Mouse (Mus musculus) hindbrain, embryonic 16.5 days (tissue): ENCODE measurements around the gene Negr1. TPM values are rescaled to one million over a fixed set of nuclear protein-coding genes. Genes with fewer than 3 reads are reported as not detected.

Source experiments
- ATAC-seq: fragments of 200-750 bp; cut with Nextera tagmentation; 2 replicates; pipeline ENCODE4 v1.8.0; 2017; ENCODE audit warnings: moderate TSS enrichment, moderate library complexity
- H3K27ac ChIP-seq: fragments of 300-500 bp; sonication (generic); 2 replicates; pipeline ENCODE4 v1.5.1; 2014; ENCODE audit warnings: low read depth, mild to moderate bottlenecking, control low read depth, low read length, moderate library complexity
- H3K27me3 ChIP-seq: fragments of 300-500 bp; sonication (generic); replicated peaks from 2 replicates; pipeline ENCODE4 v1.6.1; 2014; ENCODE audit warnings: low read length; ENCODE audit not compliant: control insufficient read depth, insufficient read depth
- H3K36me3 ChIP-seq: fragments of 300-500 bp; sonication (generic); 2 replicates; pipeline ENCODE4 v1.6.1; 2014; ENCODE audit warnings: mild to moderate bottlenecking, low read length, moderate library complexity, mixed read lengths; ENCODE audit not compliant: control insufficient read depth, insufficient read depth
- H3K4me1 ChIP-seq: fragments of 300-500 bp; sonication (generic); 2 replicates; pipeline ENCODE4 v1.6.1; 2014; ENCODE audit warnings: low read depth, low read length; ENCODE audit not compliant: control insufficient read depth, insufficient read depth
- H3K4me2 ChIP-seq: fragments of 300-500 bp; sonication (generic); 2 replicates; pipeline ENCODE4 v1.6.1; 2014; ENCODE audit warnings: mild to moderate bottlenecking, low read length, control low read depth, moderate library complexity
- H3K4me3 ChIP-seq: fragments of 300-500 bp; sonication (generic); 2 replicates; pipeline ENCODE4 v1.5.1; 2014; ENCODE audit warnings: mild to moderate bottlenecking, low read length, control low read depth, moderate library complexity
- H3K9ac ChIP-seq: fragments of 300-500 bp; sonication (generic); 2 replicates; pipeline ENCODE4 v1.6.1; 2014; ENCODE audit warnings: low read depth, mild to moderate bottlenecking, control low read depth, low read length, moderate library complexity
- H3K9me3 ChIP-seq: fragments of 300-500 bp; sonication (generic); 2 replicates; pipeline ENCODE4 v1.6.1; 2014; ENCODE audit warnings: mild to moderate bottlenecking, low read length, moderate library complexity; ENCODE audit not compliant: control insufficient read depth
- WGBS: fragments of 180-500 bp; shearing (Covaris S2); extraction: QIAGEN DNeasy Blood & Tissue Kit; methylation state at CpG from one replicate; pipeline ENCODE4 v1.1.7; 2014; 5-methylcytosine and 5-hydroxymethylcytosine counted together
- polyA plus RNA-seq: library from polyadenylated mRNA; unstranded; fragments of >200 nt; fragmentation: Nextera tagmentation; extraction: Ambion mirVana; gene quantifications from 2 replicates; pipeline ENCODE4 v1.2.1, GENCODE M21; 2015

The Negr1 gene
- polyA plus RNA-seq, 1 experiment from 2014 or later, result 46.0 TPM

GRCm38 (mm10) chr3:157193141-157193540 is 631.5 kb downstream of the Negr1 start:
- H3K9me3 ChIP-seq, result no peaks in the 10 kb centered on the region
- no peak overlapping the region for H3K4me3 ChIP-seq
- no peak overlapping the region for H3K9ac ChIP-seq
- H3K27ac ChIP-seq, result no peak overlapping the region
- 92% methylated on average over 3 of the region's 3 CpGs for WGBS
- no peaks in the 10 kb centered on the region for H3K4me1 ChIP-seq
- no peaks in the 10 kb centered on the region for H3K36me3 ChIP-seq
- H3K4me2 ChIP-seq, result no peak overlapping the region
- ATAC-seq, result no peak
- no peaks in the 10 kb centered on the region for H3K27me3 ChIP-seq

- Histone ChIP-seq H3K9me3 (no peaks in the 10 kb centered on the region), H3K4me3 (no peak overlapping the region), H3K4me2 (no peak overlapping the region), H3K4me1 (no peaks in the 10 kb centered on the region), H3K9ac (no peak overlapping the region), H3K36me3 (no peaks in the 10 kb centered on the region), H3K27ac (no peak overlapping the region), H3K27me3 (no peaks in the 10 kb centered on the region)
- ATAC-seq, result no peak
- 79% methylated on average over 4 of the region's 4 CpGs for WGBS
Measured at GRCm38 (mm10) chr3:157198659-157199058, 637.1 kb downstream of the Negr1 start.

GRCm38 (mm10) chr3:157201726-157202125 is 640.1 kb downstream of the Negr1 start:
- WGBS, result 100% methylated on average over 2 of the region's 2 CpGs
- Histone ChIP-seq H3K4me2 (no peak overlapping the region), H3K27ac (no peak overlapping the region), H3K4me1 (no peaks in the 10 kb centered on the region), H3K27me3 (no peaks in the 10 kb centered on the region), H3K9me3 (no peaks in the 10 kb centered on the region), H3K4me3 (no peak overlapping the region), H3K9ac (no peak overlapping the region), H3K36me3 (no peaks in the 10 kb centered on the region)
- peak; percentile 37; the same call in 1 of the 2 replicates for ATAC-seq

- H3K27me3 ChIP-seq, result no peaks in the 10 kb centered on the region
Measured at GRCm38 (mm10) chr3:157203573-157203972, 642.0 kb downstream of the Negr1 start.

GRCm38 (mm10) chr3:157206752-157207151 is 645.2 kb downstream of the Negr1 start:
- Histone ChIP-seq H3K4me2 (no peak overlapping the region), H3K4me1 (no peaks in the 10 kb centered on the region; the same call in 1 of the 2 replicates), H3K9ac (no peak overlapping the region), H3K4me3 (no peak overlapping the region), H3K27me3 (no peaks in the 10 kb centered on the region), H3K9me3 (no peaks in the 10 kb centered on the region), H3K36me3 (no peaks in the 10 kb centered on the region), H3K27ac (no peak overlapping the region)
- ATAC-seq, result no peak
- WGBS, result 32% methylated on average over 3 of the region's 3 CpGs

More at GRCm38 (mm10) chr3:157203573-157203972, 642.0 kb downstream of the Negr1 start:
- Histone ChIP-seq H3K9me3 (no peaks in the 10 kb centered on the region), H3K4me1 (no peaks in the 10 kb centered on the region), H3K27ac (no peak overlapping the region), H3K9ac (no peak overlapping the region), H3K4me2 (no peak overlapping the region), H3K4me3 (no peak overlapping the region), H3K36me3 (no peaks in the 10 kb centered on the region)
- ATAC-seq, result no peak
- 84% methylated on average over 8 of the region's 8 CpGs for WGBS

GRCm38 (mm10) chr3:157208966-157209365 is 647.4 kb downstream of the Negr1 start:
- Histone ChIP-seq H3K27ac (no peak overlapping the region), H3K27me3 (no peaks in the 10 kb centered on the region), H3K4me3 (no peak overlapping the region), H3K9ac (no peak overlapping the region), H3K36me3 (no peaks in the 10 kb centered on the region), H3K4me1 (no peaks in the 10 kb centered on the region; the same call in 1 of the 2 replicates), H3K9me3 (no peaks in the 10 kb centered on the region), H3K4me2 (no peak overlapping the region)
- peak; percentile 95 for ATAC-seq
- WGBS, result 0% methylated on average over 1 of the region's 1 CpGs

GRCm38 (mm10) chr3:157209386-157209785 is 647.8 kb downstream of the Negr1 start:
- WGBS, result 63% methylated on average over 2 of the region's 2 CpGs
- no peaks in the 10 kb centered on the region for H3K9me3 ChIP-seq
- no peak overlapping the region for H3K4me3 ChIP-seq
- H3K27me3 ChIP-seq, result no peaks in the 10 kb centered on the region
- no peak; the same call in 1 of the 2 replicates for ATAC-seq
- H3K27ac ChIP-seq, result no peak overlapping the region
- H3K36me3 ChIP-seq, result no peaks in the 10 kb centered on the region
- no peak overlapping the region for H3K9ac ChIP-seq
- no peaks in the 10 kb centered on the region; the same call in 1 of the 2 replicates for H3K4me1 ChIP-seq
- H3K4me2 ChIP-seq, result no peak overlapping the region

GRCm38 (mm10) chr3:157215937-157216719 is 654.5 kb downstream of the Negr1 start:
- H3K27ac ChIP-seq, result no peak overlapping the region
- 43% methylated on average over 5 of the region's 5 CpGs for WGBS
- H3K27me3 ChIP-seq, result no peaks in the 10 kb centered on the region
- no peaks in the 10 kb centered on the region for H3K36me3 ChIP-seq
- no peak overlapping the region for H3K9ac ChIP-seq
- peak; percentile 60; the same call in 1 of the 2 replicates for ATAC-seq
- H3K9me3 ChIP-seq, result no peaks in the 10 kb centered on the region
- no peak overlapping the region for H3K4me2 ChIP-seq
- peaks cover 12% of the 10 kb centered on the region for H3K4me1 ChIP-seq
- H3K4me3 ChIP-seq, result no peak overlapping the region

GRCm38 (mm10) chr3:157217794-157218193 is 656.2 kb downstream of the Negr1 start:
- H3K4me2 ChIP-seq, result no peak overlapping the region
- ATAC-seq, result peak; percentile 65
- H3K27ac ChIP-seq, result 0 out of 2 replicates have a peak overlapping the region, but pooled peaks have one; percentile 17
- H3K9me3 ChIP-seq, result no peaks in the 10 kb centered on the region
- H3K4me1 ChIP-seq, result peaks cover 12% of the 10 kb centered on the region
- no peak overlapping the region for H3K9ac ChIP-seq
- no peaks in the 10 kb centered on the region for H3K36me3 ChIP-seq
- H3K27me3 ChIP-seq, result no peaks in the 10 kb centered on the region
- no peak overlapping the region for H3K4me3 ChIP-seq
- 26% methylated on average over 2 of the region's 2 CpGs for WGBS
